Mouse (Mus musculus): ENCODE results near the gene Chd1. TPM values are rescaled to one million over a fixed set of nuclear protein-coding genes. Genes with fewer than 3 reads are reported as not detected.
"Not testable (repeated sequence)": the region's sequence is repeated elsewhere in the genome, so short reads cannot be mapped to it uniquely, and the experiment has no call there.

The Chd1 gene
- total RNA-seq, 2 experiments from 2014 or later = 16.2 to 21.9 TPM

DNA sequence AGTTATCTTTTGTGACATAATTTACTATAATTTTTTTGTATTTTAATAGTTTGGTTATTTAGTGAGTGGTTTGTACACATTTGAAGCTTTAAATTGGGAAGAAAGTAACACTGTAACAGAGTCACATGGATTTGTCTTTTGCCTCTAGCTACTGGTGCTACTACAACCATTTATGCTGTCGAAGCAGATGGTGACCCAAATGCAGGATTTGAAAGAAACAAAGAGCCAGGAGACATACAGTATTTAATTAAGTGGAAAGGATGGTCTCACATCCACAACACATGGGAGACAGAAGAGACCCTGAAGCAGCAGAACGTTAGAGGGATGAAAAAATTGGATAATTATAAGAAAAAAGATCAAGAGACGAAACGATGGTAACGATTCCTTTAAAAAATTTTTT, 26.9 kb downstream of the Chd1 start:
- DNase-seq = no peak

GRCm38 (mm10) chr17:15737346-15737917, 32.7 kb downstream of the Chd1 start:
- no peak for DNase-seq

DNA sequence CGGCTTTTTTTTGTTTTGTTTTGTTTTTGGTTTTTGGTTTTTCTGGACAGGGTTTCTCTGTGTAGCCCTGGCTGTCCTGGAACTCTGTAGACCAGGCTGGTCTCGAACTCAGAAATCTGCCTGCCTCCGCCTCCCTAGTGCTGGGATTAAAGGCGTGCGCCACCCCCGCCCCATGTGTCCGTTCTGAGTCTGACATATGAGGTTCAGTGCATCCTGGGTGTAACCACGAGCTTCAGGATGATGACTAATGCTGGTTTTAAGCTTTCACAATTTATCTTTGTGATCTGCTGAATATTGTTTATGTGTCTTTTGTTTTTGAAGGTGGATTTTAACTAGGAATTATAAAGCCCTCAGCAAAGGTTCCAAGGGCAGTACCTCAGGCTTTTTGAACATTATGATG, 37.1 kb downstream of the Chd1 start:
- no peak for DNase-seq

GRCm38 (mm10) chr17:15742953-15743352, 38.2 kb downstream of the Chd1 start:
- DNase-seq = no peak

- DNase-seq = no peak
These were observed 38.6 kb downstream of the Chd1 start for GRCm38 (mm10) chr17:15743379-15743778.

GRCm38 (mm10) chr17:15746696-15747095, 41.9 kb downstream of the Chd1 start:
- DNase-seq = no peak

- no peak for DNase-seq
These were observed 43.3 kb downstream of the Chd1 start for GRCm38 (mm10) chr17:15748022-15748421.

DNA sequence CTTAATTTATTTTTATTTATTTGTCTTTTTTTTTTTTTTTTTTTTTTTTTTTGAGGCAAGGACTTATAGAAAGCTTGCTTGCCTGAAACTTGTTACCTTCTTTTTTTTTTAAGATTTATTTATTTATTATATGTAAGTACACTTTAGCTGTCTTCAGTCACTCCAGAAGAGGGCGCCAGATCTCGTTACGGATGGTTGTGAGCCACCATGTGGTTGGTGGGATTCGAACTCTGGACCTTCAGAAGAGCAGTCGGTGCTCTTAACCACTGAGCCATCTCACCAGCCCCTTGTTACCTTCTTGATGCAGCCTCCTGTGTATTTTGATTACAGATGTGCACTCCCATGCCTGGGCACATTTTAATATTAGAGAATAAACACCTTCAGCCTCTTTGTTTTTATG, 46.5 kb downstream of the Chd1 start:
- DNase-seq = not testable (repeated sequence)

DNA sequence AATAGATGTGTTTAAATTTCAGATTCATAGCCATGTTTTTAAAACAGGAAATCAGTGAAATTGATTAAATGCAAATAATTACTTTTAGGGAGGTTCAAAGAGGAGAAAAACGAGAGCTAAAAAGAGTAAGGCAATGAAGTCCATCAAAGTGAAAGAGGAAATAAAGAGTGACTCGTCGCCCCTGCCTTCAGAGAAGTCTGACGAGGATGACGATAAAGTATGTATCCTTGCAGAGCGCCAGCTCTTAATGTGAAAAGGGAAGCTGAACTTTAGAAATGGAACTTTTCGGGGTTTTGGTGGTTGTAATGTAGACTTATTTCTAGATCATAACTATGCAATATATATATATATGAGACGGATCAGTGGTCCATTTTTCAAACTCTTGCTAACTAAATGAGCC, 56.4 kb downstream of the Chd1 start:
- DNase-seq = no peak

GRCm38 (mm10) chr17:15769081-15769724, 64.4 kb downstream of the Chd1 start:
- DNase-seq = no peak

DNA sequence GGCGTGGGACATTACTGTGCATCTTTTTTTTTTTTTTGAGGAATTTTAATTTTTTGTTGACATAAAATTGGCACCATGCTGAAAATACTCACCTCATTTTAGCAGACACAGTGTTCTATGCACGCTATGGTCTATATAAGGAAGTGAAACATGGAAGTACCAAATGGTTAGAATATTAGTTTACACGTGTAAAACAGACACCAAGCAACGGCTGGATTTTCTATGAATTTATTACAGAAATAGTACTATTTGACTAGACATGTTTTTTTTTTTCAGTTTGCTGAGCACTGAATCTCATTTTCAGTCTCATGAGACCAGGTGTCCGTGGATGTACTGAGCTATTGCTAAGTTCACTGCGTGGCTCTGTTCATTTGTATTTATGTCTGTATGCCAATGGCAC, 69.2 kb downstream of the Chd1 start:
- DNase-seq = no peak

DNA sequence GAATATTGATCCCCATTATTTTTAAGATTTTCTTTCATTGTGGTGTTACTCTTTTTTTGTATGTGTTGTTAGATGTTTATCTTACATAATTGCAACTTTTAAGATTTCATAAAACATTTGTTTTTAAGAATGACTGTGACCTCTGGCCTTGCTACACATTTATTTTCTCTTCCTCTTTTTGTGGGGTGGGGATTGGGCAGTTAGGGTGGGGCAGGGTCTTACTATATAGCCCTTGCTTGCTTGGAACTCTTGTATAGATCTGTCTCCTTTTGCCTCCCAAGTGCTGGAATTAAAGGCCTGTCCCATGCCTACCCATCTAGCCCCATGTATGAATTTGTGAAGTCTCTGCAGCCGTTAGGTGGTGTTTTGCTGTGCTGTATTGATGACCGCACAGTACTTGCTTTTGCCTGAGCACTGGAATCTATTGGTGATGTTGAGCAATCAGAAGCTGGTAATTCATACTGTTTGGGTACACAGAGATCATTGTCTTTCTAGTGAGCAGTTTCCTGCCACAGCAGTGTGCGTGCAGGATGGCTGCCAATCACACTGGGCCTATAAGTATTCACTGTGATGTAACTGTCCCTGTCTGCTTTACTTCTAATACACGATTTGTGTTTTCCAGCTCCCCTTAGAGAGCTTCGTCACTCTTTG, 69.9 kb downstream of the Chd1 start:
- DNase-seq = no peak

- no peak for DNase-seq
These were observed 71.6 kb downstream of the Chd1 start for GRCm38 (mm10) chr17:15776349-15776748.

GRCm38 (mm10) chr17:15777979-15778378, 73.2 kb downstream of the Chd1 start:
- no peak for DNase-seq

- no peak for DNase-seq
These were observed 82.3 kb downstream of the Chd1 start for GRCm38 (mm10) chr17:15787036-15787435.

- DNase-seq = no peak
These were observed 85.9 kb downstream of the Chd1 start for GRCm38 (mm10) chr17:15790716-15791115.

GRCm38 (mm10) chr17:15799195-15799793, 94.5 kb downstream of the Chd1 start:
- no peak for DNase-seq

DNA sequence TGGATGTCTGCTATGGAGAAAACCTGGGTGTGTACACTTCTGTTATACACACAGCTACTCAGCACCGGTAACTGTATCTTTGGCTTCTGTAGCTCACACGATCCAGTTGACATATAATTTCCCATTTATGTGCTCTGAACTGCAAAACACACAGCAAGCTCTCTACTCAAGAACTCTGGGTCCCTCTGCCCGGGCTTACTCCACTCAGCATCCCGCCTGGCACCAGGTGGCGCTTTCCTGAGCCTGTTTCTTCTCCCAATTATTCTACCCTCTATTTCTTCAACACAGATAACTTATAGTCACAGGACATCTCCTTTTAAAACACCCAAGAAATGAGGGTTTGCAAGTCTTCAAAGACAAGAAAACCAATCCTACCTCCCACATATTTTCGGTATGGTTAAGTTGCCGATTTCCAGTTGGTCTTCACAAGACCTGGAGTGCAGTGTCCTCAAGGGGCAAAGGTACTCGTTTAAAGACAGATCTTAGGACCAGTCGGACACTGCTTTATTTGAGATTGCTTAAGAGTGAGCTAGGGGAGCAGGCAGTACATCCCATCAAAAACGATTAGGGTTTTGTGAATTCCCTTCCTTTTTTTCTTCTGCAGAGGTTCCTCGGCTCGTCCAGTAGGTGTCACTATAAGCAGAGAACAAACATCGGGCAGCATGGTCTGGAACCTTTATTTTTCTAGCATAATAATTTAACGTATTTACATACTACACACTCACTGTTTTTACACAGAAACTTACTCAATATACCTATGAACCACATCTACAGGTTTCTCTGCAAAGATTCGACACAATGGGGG, 99.4 kb downstream of the Chd1 start:
- DNase-seq = no peak

DNA sequence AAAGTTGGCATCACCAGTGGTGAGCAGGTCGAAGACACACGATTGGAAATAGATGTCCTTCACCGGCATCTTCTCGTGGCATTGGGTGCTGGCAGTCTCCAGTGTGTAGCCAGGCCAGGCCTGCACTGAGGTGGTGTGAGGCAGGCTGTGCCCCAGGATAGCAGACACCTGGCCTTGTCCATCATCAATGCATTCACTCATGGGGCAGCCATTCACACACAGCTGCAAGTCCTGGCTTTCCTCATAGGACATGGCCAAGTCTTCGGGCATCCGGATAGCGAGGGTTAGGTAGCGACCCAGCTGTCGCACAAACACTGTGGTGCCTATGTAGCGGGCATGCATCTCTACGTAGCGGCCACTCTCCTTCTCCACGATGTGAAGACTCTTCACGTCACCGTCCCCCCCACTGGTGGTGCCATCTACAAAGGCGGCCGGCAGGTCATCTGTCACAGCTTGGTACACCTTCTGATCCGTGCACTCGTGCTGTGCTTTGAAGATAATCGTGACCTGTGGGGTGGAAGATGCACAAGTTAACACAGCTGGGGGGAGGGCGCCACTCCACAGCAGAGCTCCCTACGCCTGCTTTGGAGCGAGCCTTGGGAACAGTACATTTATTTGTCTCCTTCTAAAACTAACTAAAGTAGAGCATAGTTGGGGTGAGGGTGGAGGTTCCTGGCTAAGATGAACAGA, 102.7 kb downstream of the Chd1 start:
- DNase-seq = peak; percentile 45

DNA sequence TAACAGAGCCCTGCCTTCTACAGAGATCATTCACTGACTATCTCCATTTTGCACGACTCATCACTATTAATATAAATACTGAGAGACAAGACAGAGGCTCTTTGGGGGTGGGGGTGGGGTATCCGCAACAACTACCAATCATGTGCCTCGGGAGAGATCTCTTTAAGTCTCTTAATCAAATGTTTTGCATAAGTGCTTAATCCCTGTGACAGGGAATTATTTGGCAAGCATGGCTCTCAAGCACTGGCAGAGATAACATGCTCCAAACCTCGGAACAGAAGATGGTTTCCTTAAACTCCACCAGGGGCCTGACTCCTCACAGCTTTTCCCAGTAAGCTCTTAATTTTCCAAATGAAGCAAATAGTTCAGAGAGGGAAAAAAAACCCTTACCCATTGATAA, 103.2 kb downstream of the Chd1 start:
- DNase-seq = no peak

- no peak for DNase-seq
These were observed 104.0 kb downstream of the Chd1 start for GRCm38 (mm10) chr17:15808468-15809374.

Data from gastrocnemius, postnatal 10 days (tissue).